Mouse (Mus musculus) hindbrain, embryonic 11.5 days (tissue): ENCODE results near the gene Vsir. TPM values are rescaled to one million over a fixed set of nuclear protein-coding genes. Genes with fewer than 3 reads are reported as not detected.

Experiments used
- ATAC-seq: fragments of 200-750 bp; cut with Nextera tagmentation; 2 replicates; pipeline ENCODE4 v1.8.0; 2017; ENCODE audit warnings: mild to moderate bottlenecking, moderate TSS enrichment, moderate library complexity; ENCODE audit not compliant: low FRiP score
- DNase-seq: peaks from one replicate; pipeline ENCODE4 v3.0.0-alpha.2; 2015; ENCODE audit warnings: low spot score
- H3K27ac ChIP-seq: fragments of 300-500 bp; sonication (generic); 2 replicates; pipeline ENCODE4 v1.5.1; 2014; ENCODE audit warnings: mild to moderate bottlenecking, low read depth, low read length
- H3K27me3 ChIP-seq: fragments of 300-500 bp; sonication (generic); 2 replicates; pipeline ENCODE4 v1.6.1; 2014; ENCODE audit warnings: mild to moderate bottlenecking, low read length, moderate library complexity, mixed read lengths; ENCODE audit not compliant: control insufficient read depth, insufficient read depth
- H3K36me3 ChIP-seq: fragments of 300-500 bp; sonication (generic); 2 replicates; pipeline ENCODE4 v1.6.1; 2014; ENCODE audit warnings: mild to moderate bottlenecking, low read length, moderate library complexity, mixed read lengths; ENCODE audit not compliant: control insufficient read depth, insufficient read depth
- H3K4me1 ChIP-seq: fragments of 300-500 bp; sonication (generic); replicated peaks from 2 replicates; pipeline ENCODE4 v1.6.1; 2014; ENCODE audit warnings: low read length, mixed read lengths; ENCODE audit not compliant: control insufficient read depth, insufficient read depth
- H3K4me2 ChIP-seq: fragments of 300-500 bp; sonication (generic); replicated peaks from 2 replicates; pipeline ENCODE4 v1.6.1; 2014; ENCODE audit warnings: mild to moderate bottlenecking, low read depth, low read length
- H3K4me3 ChIP-seq: fragments of 300-500 bp; sonication (generic); 2 replicates; pipeline ENCODE4 v1.5.1; 2014; ENCODE audit warnings: low read depth, low read length
- H3K9ac ChIP-seq: fragments of 300-500 bp; sonication (generic); 2 replicates; pipeline ENCODE4 v1.6.1; 2014; ENCODE audit warnings: low read depth, low read length
- H3K9me3 ChIP-seq: fragments of 300-500 bp; sonication (generic); 2 replicates; pipeline ENCODE4 v1.6.1; 2016; ENCODE audit warnings: low read length; ENCODE audit not compliant: control insufficient read depth
- WGBS: fragments of 180-500 bp; shearing (Covaris S2); extraction: QIAGEN DNeasy Blood & Tissue Kit; methylation state at CpG from one replicate; pipeline ENCODE4 v1.1.7; 2014; 5-methylcytosine and 5-hydroxymethylcytosine counted together
- polyA plus RNA-seq: library from polyadenylated mRNA; unstranded; fragments of >200 nt; fragmentation: Nextera tagmentation; extraction: Ambion mirVana; gene quantifications from 2 replicates; pipeline ENCODE4 v1.2.1, GENCODE M21; 2014

Gene Vsir
- polyA plus RNA-seq, 1 experiment from 2014 or later = 2.5 TPM

DNA sequence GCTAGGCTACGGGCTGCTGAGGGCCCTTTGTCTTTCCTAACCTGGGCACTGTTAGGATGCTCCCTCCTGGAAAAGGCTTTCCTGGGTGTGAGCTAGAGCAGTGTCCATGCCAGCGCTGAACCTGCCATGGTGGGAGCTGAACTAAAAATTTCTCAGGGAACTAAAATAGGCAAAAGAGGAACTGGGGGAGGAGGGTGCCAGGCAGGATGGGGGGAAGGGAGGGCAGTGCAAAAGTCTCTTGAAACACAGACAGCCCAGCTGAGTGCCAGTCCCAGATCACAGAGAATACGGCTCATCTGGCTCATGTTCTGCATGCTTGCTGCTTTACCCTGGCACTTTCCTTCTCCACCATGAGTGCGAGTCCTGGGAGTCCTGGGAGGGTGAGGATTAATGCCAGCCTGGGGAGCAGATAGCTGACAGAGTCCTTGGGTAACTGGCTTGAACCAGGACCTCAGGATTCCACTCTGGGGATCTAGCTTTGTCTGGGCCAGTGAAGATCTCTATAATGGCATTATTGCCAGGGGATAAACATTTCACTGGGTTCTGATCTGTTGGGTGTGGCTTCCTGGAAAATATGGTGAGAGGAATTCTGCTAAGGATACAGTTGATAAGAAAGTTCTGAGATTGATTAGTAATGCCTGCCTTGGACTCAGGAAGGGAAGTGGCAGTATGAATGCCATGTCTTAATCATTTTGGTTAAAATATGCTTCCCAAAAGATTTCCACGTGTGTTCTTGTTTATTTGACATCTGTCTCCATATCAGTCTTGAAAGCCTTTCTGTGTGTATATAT lies 25.1 kb downstream of the Vsir start:
- WGBS = 85% methylated on average over 5 of the region's 5 CpGs
- no peaks in the 10 kb centered on the region for H3K36me3 ChIP-seq
- H3K27ac ChIP-seq = no peak overlapping the region
- H3K4me1 ChIP-seq = no peaks in the 10 kb centered on the region
- H3K4me2 ChIP-seq = no peak overlapping the region
- DNase-seq (no peak), ATAC-seq (no peak)
- no peaks in the 10 kb centered on the region for H3K9me3 ChIP-seq
- no peaks in the 10 kb centered on the region for H3K27me3 ChIP-seq
- H3K4me3 ChIP-seq = no peak overlapping the region
- no peak overlapping the region for H3K9ac ChIP-seq

DNA sequence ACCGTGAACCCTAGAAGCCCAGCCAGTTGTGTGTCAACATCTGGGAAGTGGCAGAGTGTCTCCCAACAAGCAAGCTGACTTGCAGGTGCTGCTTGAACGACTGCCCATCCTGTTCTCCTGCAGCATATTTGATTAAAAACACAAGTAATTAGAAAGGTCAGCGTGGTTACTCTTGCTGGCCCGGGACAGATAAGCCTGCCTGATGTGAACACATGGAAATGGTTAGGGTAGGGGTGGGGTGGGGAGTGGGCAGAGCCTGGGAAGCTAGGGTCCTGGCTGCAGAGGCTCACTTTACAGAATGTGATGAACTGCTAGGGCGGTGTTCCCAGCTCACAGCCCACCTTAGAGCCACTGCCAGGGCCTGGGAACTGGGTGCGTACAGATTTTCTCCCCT lies 26.9 kb downstream of the Vsir start:
- whole genome bisulfite sequencing = 65% methylated on average over 6 of the region's 6 CpGs
- no peaks in the 10 kb centered on the region for H3K36me3 ChIP-seq
- no peak overlapping the region for H3K27ac ChIP-seq
- H3K9ac ChIP-seq = no peak overlapping the region
- no peaks in the 10 kb centered on the region for H3K4me1 ChIP-seq
- H3K9me3 ChIP-seq = no peaks in the 10 kb centered on the region
- H3K4me2 ChIP-seq = no peak overlapping the region
- no peaks in the 10 kb centered on the region for H3K27me3 ChIP-seq
- no peak overlapping the region for H3K4me3 ChIP-seq
- DNase-seq (no peak), ATAC-seq (no peak)

DNA sequence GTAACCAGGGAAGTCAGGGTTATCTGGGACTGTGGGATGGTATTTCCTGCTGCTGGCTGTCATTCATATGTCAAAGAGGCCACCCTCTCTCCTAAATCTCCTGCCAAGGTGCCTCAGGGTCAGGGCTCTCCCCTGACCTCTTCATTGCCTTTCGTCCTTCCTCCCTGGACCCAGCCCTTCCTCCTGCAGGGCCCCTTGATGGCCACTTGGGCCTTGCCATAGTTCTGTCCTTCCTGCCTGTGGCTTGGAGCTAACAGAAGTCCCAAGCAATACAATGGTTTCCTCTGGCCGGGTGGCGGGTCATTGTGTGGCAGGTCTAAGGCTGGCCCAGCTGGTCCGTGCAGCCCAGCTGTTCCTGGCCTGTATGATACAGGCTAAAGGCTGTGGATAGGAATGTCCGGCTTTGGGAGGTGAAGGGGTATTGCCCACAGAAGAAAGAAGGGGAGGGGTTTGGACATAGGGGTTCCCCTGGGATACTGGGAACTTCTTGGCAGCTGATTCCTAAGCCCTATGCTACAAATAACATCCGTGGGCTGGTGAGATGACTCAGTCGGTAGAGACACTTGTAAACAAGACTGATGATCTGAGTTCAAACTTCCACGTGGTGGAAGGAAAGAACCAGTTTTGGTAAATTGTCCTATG lies 27.4 kb downstream of the Vsir start:
- ATAC-seq (no peak), DNase-seq (no peak)
- 49% methylated on average over 8 of the region's 8 CpGs for WGBS
- H3K36me3 ChIP-seq = no peaks in the 10 kb centered on the region
- no peaks in the 10 kb centered on the region for H3K9me3 ChIP-seq
- H3K4me1 ChIP-seq = no peaks in the 10 kb centered on the region
- H3K9ac ChIP-seq = no peak overlapping the region
- no peak overlapping the region for H3K27ac ChIP-seq
- H3K4me2 ChIP-seq = no peak overlapping the region
- no peaks in the 10 kb centered on the region for H3K27me3 ChIP-seq
- no peak overlapping the region for H3K4me3 ChIP-seq

DNA sequence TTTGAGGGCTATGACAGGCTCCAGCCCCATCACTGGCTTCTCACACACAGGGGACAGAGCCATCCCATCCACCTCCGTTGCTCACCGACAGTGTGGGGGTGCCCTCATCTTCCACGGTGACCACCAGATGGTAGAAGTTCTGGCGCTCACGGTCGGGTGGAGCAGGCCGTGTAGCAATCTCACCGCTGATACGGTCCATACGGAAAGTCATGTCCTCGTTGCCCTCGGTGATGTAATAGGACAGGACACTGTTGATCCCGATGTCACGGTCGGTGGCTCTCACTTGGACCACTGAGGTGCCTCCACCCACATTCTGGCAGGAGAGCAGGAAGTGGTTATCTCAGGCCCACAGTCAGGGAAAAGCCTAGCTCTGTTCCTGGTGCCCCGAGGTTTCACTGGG lies 30.1 kb downstream of the Vsir start:
- no peak overlapping the region for H3K9ac ChIP-seq
- no peaks in the 10 kb centered on the region for H3K36me3 ChIP-seq
- DNase-seq (no peak), ATAC-seq (no peak)
- H3K27me3 ChIP-seq = no peaks in the 10 kb centered on the region
- H3K4me3 ChIP-seq = no peak overlapping the region
- no peaks in the 10 kb centered on the region for H3K9me3 ChIP-seq
- no peaks in the 10 kb centered on the region for H3K4me1 ChIP-seq
- no peak overlapping the region for H3K4me2 ChIP-seq
- 93% methylated on average over 16 of the region's 16 CpGs for WGBS
- no peak overlapping the region for H3K27ac ChIP-seq

DNA sequence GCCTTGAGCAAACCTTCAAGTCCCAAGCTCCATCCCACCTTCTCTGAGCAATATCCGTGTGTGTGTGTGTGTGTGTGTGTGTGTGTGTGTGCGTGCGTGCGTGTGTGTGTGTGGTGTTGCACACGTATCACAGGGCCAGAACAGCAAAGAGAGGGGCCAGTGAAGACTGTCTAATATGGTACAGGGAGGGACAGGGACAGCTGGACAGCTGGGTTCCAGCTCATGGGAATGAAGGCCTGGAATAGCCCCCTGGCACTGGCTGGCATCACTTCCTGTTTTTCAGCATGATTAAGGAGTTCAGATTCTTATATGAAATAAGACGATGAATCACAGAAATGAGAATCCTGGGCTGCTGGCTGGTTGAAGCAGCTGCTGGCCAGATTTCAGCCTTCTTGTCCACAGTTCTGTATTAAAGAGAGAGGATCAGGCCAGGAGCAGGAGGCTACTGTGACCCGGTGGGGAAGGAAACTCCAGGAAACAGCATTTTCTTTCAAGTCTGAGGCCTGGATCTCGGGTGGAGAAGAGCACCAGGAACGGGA lies 32.8 kb downstream of the Vsir start:
- WGBS = 80% methylated on average over 9 of the region's 9 CpGs
- no peak for ATAC-seq
- no peaks in the 10 kb centered on the region for H3K27me3 ChIP-seq

DNA sequence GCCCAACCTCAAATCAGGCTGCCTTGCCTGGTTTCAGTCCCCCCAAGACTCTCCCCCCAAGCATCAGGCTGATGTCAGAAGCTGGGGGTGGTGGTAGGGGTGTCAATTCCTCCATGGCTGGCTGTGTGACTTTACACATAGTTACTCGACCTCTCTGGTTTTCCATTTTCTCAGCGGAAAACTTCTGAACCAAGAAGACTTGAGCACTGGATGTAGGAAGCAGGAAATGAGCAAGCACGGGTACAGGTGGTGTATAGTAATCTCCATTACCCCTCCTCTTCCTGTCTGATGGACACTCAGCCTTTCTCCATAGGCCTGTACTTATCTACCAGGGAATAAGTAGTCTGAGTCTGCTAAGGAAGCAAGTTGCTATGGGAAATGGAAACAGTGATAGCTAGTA lies 33.6 kb downstream of the Vsir start:
- 69% methylated on average over 3 of the region's 3 CpGs for WGBS
- no peaks in the 10 kb centered on the region for H3K9me3 ChIP-seq
- ATAC-seq (no peak), DNase-seq (no peak)
- H3K4me3 ChIP-seq = no peak overlapping the region
- no peak overlapping the region for H3K4me2 ChIP-seq
- no peak overlapping the region for H3K9ac ChIP-seq
- no peaks in the 10 kb centered on the region for H3K4me1 ChIP-seq
- H3K27me3 ChIP-seq = no peaks in the 10 kb centered on the region
- no peak overlapping the region for H3K27ac ChIP-seq
- H3K36me3 ChIP-seq = no peaks in the 10 kb centered on the region

More for the DNA sequence above, 32.8 kb downstream of the Vsir start:
- no peak overlapping the region for H3K27ac ChIP-seq
- no peak overlapping the region for H3K9ac ChIP-seq
- DNase-seq = no peak
- no peaks in the 10 kb centered on the region for H3K9me3 ChIP-seq
- no peak overlapping the region for H3K4me3 ChIP-seq
- H3K4me1 ChIP-seq = no peaks in the 10 kb centered on the region
- H3K36me3 ChIP-seq = no peaks in the 10 kb centered on the region
- H3K4me2 ChIP-seq = no peak overlapping the region

DNA sequence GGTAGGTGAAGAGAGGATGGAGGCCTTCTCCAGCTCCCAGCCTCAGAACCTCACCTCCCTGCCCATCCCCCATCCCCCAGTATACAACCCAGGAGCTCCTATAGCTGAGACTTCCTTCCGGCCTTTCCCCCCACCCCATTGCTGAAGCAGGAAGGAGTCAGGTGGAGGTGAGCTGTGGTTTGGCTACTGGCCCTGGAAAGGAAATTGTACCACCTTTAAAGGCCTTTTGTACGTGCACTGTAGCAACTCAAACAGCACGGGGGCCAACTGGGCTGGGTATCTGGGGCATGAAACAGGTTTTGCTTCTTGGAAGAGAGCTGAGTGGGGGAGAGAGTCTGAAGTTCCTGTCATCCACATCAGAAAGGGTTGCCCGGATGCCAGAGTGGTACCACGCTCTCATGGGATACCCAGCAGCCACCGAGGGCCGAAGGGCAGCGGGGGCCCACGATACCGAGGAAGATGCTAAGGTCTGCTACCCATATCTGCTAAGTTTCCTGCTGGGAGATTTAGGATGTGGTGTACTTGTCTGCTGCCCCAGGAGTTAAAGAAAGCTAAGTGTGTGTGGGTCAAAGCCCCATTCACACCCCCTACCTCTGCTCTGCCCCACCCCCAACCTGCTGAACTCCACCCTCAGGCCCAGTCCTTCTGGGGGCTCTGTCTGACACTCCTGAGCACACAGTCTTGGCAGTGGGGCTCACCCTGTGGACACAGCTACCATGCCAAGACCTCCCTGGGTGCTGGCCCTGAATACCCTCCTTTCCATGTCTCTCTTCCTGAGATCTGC lies 34.7 kb downstream of the Vsir start:
- 77% methylated on average over 10 of the region's 10 CpGs for WGBS
- Histone ChIP-seq H3K4me3 (no peak overlapping the region), H3K9me3 (no peaks in the 10 kb centered on the region), H3K9ac (no peak overlapping the region), H3K36me3 (no peaks in the 10 kb centered on the region), H3K27me3 (no peaks in the 10 kb centered on the region), H3K4me2 (no peak overlapping the region), H3K27ac (no peak overlapping the region), H3K4me1 (no peaks in the 10 kb centered on the region)
- no peak for DNase-seq
- no peak for ATAC-seq

DNA sequence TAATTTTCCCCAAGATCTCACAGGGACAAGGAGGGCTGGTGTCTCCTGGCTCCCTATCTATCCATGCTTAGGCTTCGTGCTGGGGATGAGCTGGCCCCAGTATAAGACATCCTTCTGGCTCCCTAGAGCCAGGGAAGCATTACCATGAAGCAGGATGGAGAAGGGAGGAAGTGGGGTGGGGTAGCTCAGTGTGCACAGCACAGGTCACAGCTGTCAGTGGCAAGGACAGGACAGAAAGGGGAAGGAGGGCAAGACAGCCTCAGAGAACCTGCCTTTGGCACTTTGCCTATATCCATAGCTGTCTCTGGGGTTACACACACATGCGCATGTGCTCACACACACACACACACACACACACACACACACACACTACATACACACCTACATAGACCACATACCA lies 41.7 kb downstream of the Vsir start:
- no peaks in the 10 kb centered on the region for H3K36me3 ChIP-seq
- DNase-seq = no peak
- H3K27ac ChIP-seq = no peak overlapping the region
- ATAC-seq = no peak
- no peaks in the 10 kb centered on the region; the same call in 1 of the 2 replicates for H3K4me1 ChIP-seq
- H3K9me3 ChIP-seq = no peaks in the 10 kb centered on the region
- no peaks in the 10 kb centered on the region for H3K27me3 ChIP-seq
- 94% methylated on average over 2 of the region's 2 CpGs for WGBS
- no peak overlapping the region for H3K4me2 ChIP-seq
- no peak overlapping the region for H3K9ac ChIP-seq
- H3K4me3 ChIP-seq = no peak overlapping the region
